Mouse (Mus musculus): ENCODE results near the gene Gjb6. TPM values are rescaled to one million over a fixed set of nuclear protein-coding genes. Genes with fewer than 3 reads are reported as not detected.

Gene Gjb6
- total and polyA plus RNA-seq, 3 experiments = not detected

GRCm38 (mm10) chr14:57084180-57084668 is 49.2 kb downstream of the Gjb6 start:
- DNase-seq = no peak

- DNase-seq = no peak
These were observed 50.5 kb downstream of the Gjb6 start for GRCm38 (mm10) chr14:57082863-57083262.

DNA sequence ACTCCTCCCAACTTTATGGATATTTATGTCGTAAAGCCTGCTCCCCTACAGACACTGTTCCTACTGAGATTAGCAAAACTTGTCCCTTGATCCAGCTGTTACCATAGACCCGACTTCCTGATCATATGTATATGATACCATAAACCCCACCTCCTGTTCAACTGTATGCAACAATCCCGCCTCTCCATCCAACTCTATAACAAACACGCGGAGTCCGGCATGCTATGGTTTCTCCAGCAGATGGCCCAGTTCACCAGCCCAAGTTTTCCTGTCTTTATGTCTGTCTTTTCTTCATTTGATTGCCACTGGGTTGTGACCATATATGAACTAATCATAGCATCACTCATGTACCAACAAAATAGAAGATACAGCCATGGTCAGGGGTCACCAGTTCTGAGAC is 57.9 kb downstream of the Gjb6 start:
- no peak for DNase-seq

Other genes with a start within 250 kb of the Gjb6 start
- 10 to 100 TPM; 44.5 to 56.7 TPM for gene Zmym2, start 247.0 kb downstream of the Gjb6 start, total RNA-seq (2021)
- gene Zmym2, start 247.0 kb downstream of the Gjb6 start, polyA plus RNA-seq (2012; rRNA removed) = 3.4 and 3.5 TPM in 2 replicates
- gene Gja3, start 75.5 kb downstream of the Gjb6 start, total RNA-seq (2021) = not detected
- 0.04 TPM in 1 of 2 replicates, not detected in the other for gene Gja3, start 75.5 kb downstream of the Gjb6 start, polyA plus RNA-seq (2012; rRNA removed)
- 1 to 10 TPM in 1 of 2 experiments, under 1 TPM in 1; 0.73 to 9.6 TPM for gene Gjb2, start 28.9 kb downstream of the Gjb6 start, total RNA-seq (2021)
- gene Gjb2, start 28.9 kb downstream of the Gjb6 start, polyA plus RNA-seq (2012; rRNA removed) = 6.4 and 14.0 TPM in 2 replicates
- not detected for gene Gm4491, start 17.7 kb downstream of the Gjb6 start, total RNA-seq (2021)
- not detected in 2 replicates for gene Gm4491, start 17.7 kb downstream of the Gjb6 start, polyA plus RNA-seq (2012; rRNA removed)

All from adrenal gland, adult 2 months (tissue).